Mouse (Mus musculus) forebrain, embryonic 11.5 days (tissue): Measurements from ENCODE around the gene 1110002E22Rik. TPM values are rescaled to one million over a fixed set of nuclear protein-coding genes. Genes with fewer than 3 reads are reported as not detected.
A peak's percentile ranks its signal among the peaks of the same experiment; 100 is the strongest.

Source experiments
- ATAC-seq: fragments of 200-750 bp; cut with Nextera tagmentation; replicated peaks from 2 replicates; pipeline ENCODE4 v1.8.0; 2017; ENCODE audit warnings: moderate TSS enrichment; ENCODE audit not compliant: low FRiP score
- DNase-seq: peaks from one replicate; pipeline ENCODE4 v3.0.0-alpha.2; 2017; ENCODE audit warnings: low spot score
- H3K27ac ChIP-seq: fragments of 300-500 bp; sonication (generic); 2 replicates; pipeline ENCODE4 v1.5.1; 2014; ENCODE audit warnings: low read depth, low read length
- H3K27me3 ChIP-seq: fragments of 300-500 bp; sonication (generic); 2 replicates; pipeline ENCODE4 v1.6.1; 2014; ENCODE audit warnings: mild to moderate bottlenecking, low read length, mixed read lengths; ENCODE audit not compliant: control insufficient read depth, insufficient read depth
- H3K36me3 ChIP-seq: fragments of 300-500 bp; sonication (generic); 2 replicates; pipeline ENCODE4 v1.6.1; 2014; ENCODE audit warnings: mild to moderate bottlenecking, low read length, moderate library complexity, mixed read lengths; ENCODE audit not compliant: control insufficient read depth, insufficient read depth
- H3K4me1 ChIP-seq: fragments of 300-500 bp; sonication (generic); replicated peaks from 2 replicates; pipeline ENCODE4 v1.6.1; 2014; ENCODE audit warnings: low read length, mixed read lengths; ENCODE audit not compliant: control insufficient read depth, insufficient read depth
- H3K4me2 ChIP-seq: fragments of 300-500 bp; sonication (generic); 2 replicates; pipeline ENCODE4 v1.6.1; 2014; ENCODE audit warnings: low read depth, mild to moderate bottlenecking, low read length, moderate library complexity, mixed read lengths; ENCODE audit not compliant: severe bottlenecking
- H3K4me3 ChIP-seq: fragments of 300-500 bp; sonication (generic); 2 replicates; pipeline ENCODE4 v1.5.1; 2014; ENCODE audit warnings: low read depth, low read length
- H3K9ac ChIP-seq: fragments of 300-500 bp; sonication (generic); 2 replicates; pipeline ENCODE4 v1.6.1; 2014; ENCODE audit warnings: low read length
- H3K9me3 ChIP-seq: fragments of 300-500 bp; sonication (generic); 2 replicates; pipeline ENCODE4 v1.6.1; 2016; ENCODE audit warnings: low read length, mixed read lengths; ENCODE audit not compliant: control insufficient read depth
- WGBS: fragments of 180-500 bp; shearing (Covaris S2); extraction: QIAGEN DNeasy Blood & Tissue Kit; methylation state at CpG from one replicate; pipeline ENCODE4 v1.1.7; 2014; 5-methylcytosine and 5-hydroxymethylcytosine counted together
- polyA plus RNA-seq: library from polyadenylated mRNA; unstranded; fragments of >200 nt; fragmentation: Nextera tagmentation; extraction: Ambion mirVana; gene quantifications from 2 replicates; pipeline ENCODE4 v1.2.1, GENCODE M21; 2014

The 1110002E22Rik gene
- polyA plus RNA-seq, 1 experiment from 2014 or later: not detected

DNA sequence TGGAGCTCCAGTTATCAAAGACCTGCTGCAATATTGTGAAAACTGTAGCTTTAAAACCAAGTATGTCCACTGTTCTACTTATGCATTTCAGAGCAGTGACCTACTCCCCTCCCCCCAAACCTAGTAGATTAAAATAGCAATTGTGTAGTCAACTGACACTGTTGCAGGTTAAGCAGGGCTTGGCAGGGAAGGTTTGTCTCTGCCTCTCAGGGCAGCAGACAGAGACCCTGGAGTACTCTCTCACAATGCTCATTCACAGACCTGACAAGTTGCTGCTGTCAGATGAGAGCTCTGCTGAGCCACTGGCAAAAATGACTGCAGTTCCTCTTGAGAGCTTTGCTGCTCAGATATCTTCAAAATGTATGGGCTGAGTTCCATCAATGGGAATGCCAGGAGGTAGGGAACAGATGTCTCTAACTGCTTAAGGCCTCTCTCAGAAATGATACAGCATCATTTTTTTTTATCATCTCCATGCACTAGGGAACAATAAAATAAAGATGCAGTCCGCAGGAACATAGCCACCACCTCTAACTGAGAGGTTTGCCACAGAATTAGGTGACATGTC, 18.3 kb downstream of the 1110002E22Rik start:
- DNase-seq: no peak
- Histone ChIP-seq H3K9me3 (no peaks in the 10 kb centered on the region), H3K27me3 (no peaks in the 10 kb centered on the region), H3K9ac (no peak overlapping the region), H3K4me3 (no peak overlapping the region), H3K4me2 (no peak overlapping the region), H3K4me1 (no peaks in the 10 kb centered on the region), H3K27ac (no peak overlapping the region), H3K36me3 (no peaks in the 10 kb centered on the region)
- ATAC-seq: no peak
- WGBS: 91% methylated on average over 1 of the region's 1 CpGs

DNA sequence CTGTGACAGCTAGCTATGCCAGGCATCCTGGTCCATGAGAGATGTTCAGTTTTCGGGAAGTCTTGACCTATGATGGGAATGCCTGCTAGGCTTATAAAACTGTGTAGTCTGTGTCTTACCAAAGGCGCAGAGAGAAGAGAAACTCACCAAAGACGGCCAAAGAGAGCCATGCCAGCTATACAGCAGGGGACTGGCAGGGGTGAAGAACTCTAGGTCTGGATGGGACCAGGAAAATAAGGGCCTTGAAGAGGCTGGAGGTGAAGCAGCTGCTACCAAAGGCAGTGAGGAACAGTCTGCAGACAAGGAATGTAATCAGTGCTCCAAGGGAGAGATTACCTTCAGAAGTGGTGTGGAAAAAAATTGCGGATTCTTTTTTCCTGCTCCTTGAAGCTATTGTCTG, 19.0 kb downstream of the 1110002E22Rik start:
- ATAC-seq (no peak), DNase-seq (no peak)
- H3K27ac ChIP-seq: no peak overlapping the region
- H3K4me3 ChIP-seq: no peak overlapping the region
- WGBS: 65% methylated on average over 4 of the region's 4 CpGs
- H3K9me3 ChIP-seq: no peaks in the 10 kb centered on the region
- H3K4me2 ChIP-seq: no peak overlapping the region
- no peaks in the 10 kb centered on the region for H3K4me1 ChIP-seq
- H3K9ac ChIP-seq: no peak overlapping the region
- no peaks in the 10 kb centered on the region for H3K36me3 ChIP-seq
- no peaks in the 10 kb centered on the region for H3K27me3 ChIP-seq

DNA sequence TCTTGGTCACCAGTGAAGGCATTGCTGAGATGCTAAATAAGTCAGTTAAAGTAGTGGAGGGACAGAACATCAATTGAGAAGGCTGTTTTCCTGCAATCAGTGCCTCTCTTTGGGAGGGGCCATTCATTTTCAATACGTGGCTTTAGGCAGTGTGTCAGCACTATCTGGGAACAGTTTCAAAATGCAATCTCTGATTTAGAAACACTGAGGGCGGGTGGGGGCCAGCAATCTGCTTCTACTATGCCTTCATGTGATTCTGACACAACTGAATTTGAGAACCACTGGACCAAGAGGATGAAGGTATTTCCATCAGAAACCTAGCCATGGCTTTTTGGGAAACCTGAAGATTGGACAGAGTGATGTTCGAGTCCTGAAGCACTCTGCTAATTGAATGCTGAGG, 30.4 kb downstream of the 1110002E22Rik start:
- Histone ChIP-seq H3K9ac (no peak overlapping the region), H3K4me2 (no peak overlapping the region), H3K36me3 (no peaks in the 10 kb centered on the region), H3K27me3 (no peaks in the 10 kb centered on the region), H3K27ac (no peak overlapping the region), H3K9me3 (no peaks in the 10 kb centered on the region), H3K4me3 (no peak overlapping the region), H3K4me1 (no peaks in the 10 kb centered on the region)
- no peak for DNase-seq
- WGBS: 84% methylated on average over 3 of the region's 3 CpGs
- ATAC-seq: no peak

DNA sequence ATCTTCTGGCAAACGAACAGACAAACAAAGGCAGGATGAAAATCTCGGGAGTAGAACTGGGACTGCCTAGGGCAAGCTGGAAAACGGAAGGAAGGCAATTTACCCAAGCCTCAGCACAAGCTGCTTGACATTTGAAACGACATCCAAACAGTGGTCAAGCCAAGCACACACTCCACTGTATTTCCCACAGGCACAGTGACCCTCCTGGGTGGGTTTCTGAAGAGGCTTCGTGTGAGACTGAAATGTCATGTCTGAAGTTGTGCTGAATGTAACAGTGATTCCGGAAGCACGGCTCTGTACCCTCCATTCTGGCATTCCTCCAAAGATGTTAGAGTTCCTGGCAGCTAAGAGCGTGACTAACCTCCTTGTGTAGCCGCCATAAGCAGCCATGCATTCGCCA, 30.9 kb downstream of the 1110002E22Rik start:
- Histone ChIP-seq H3K4me2 (no peak overlapping the region), H3K4me1 (no peaks in the 10 kb centered on the region), H3K36me3 (no peaks in the 10 kb centered on the region), H3K4me3 (no peak overlapping the region), H3K9ac (no peak overlapping the region), H3K27ac (no peak overlapping the region), H3K27me3 (no peaks in the 10 kb centered on the region), H3K9me3 (no peaks in the 10 kb centered on the region)
- 86% methylated on average over 10 of the region's 10 CpGs for WGBS
- DNase-seq (no peak), ATAC-seq (no peak)

DNA sequence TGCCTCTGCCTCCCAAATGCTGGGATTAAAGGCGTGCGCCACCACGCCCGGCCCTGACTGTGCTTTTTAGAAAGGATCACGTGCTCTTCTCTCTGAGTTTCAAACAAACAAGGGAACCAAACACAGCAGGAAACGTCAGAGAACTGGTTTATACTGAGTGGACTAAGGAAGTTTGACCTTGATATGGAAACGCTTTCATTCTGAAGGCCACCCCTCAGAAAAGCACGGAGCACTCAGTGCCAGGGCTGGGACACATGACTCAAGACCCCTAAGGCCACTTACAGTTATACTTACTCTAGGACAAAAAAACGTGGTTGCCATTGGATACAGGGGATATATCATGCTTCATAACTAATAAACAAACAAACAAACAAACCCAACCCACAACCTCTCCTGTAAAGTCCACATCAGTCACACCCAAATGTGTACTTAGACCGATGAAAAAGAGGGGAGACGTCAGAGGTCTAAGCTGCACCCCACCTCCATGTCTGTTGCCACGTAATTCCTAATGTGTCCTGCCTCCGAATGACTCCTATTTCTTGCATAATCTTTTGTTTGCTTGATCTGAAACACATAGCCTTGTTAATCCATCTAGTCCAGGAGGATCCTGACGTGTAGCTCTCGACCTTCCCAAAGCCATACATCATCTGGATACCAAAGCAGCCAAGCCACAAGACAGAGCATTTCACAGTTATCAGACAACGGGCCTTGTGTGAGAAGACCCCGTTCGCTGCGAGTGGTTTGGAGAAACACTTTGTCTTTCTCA, 31.6 kb downstream of the 1110002E22Rik start:
- Histone ChIP-seq H3K27ac (no peak overlapping the region), H3K4me1 (no peaks in the 10 kb centered on the region), H3K4me3 (no peak overlapping the region), H3K27me3 (no peaks in the 10 kb centered on the region), H3K4me2 (no peak overlapping the region), H3K9me3 (no peaks in the 10 kb centered on the region), H3K36me3 (no peaks in the 10 kb centered on the region), H3K9ac (no peak overlapping the region)
- ATAC-seq (no peak), DNase-seq (no peak)
- 91% methylated on average over 19 of the region's 19 CpGs for WGBS

DNA sequence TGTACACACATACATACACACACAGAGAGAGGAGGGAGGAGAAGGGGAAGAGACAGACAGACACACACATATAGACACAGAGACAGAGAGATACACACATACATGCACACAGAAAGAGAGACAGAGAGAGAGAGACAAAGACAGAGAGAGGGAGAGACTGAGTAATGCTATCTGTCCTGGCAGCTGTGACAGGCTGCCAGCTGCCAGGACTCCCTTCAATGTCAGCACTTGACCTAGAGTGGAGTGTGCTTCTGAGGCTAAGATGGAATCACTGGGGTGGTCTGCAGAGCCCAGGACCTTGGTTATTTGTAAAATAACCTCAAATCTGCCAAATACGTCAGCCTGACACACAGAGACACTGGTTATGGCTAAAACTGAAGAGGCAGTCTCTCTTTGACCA, 32.9 kb downstream of the 1110002E22Rik start:
- Histone ChIP-seq H3K4me3 (no peak overlapping the region), H3K27me3 (no peaks in the 10 kb centered on the region), H3K36me3 (no peaks in the 10 kb centered on the region), H3K4me2 (no peak overlapping the region), H3K4me1 (no peaks in the 10 kb centered on the region), H3K9ac (no peak overlapping the region), H3K9me3 (no peaks in the 10 kb centered on the region), H3K27ac (no peak overlapping the region)
- WGBS: 75% methylated on average over 1 of the region's 1 CpGs
- DNase-seq: no peak
- ATAC-seq: 0 out of 2 replicates have a peak, but pooled peaks have one; percentile 33

DNA sequence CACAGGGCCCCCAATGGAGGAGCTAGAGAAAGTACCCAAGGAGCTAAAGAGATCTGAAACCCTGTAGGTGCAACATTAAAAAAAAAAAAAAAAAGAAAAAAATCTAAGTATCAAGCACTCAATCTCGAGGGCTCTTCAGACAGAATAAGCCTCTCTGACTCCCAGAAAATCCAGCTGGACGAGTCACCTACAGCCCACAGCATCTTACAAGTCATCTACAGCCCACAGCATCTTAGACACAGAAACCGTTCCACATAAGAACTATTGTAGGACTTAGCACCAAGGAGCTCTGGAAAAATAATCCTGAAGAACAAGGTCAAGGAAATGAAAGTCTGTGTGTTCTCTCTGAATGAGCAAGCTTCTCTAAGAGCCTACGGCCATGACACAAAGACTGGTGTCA, 37.1 kb downstream of the 1110002E22Rik start:
- ATAC-seq: no peak
- no peak overlapping the region for H3K9ac ChIP-seq
- H3K4me1 ChIP-seq: no peaks in the 10 kb centered on the region
- no peaks in the 10 kb centered on the region for H3K9me3 ChIP-seq
- no peak overlapping the region for H3K4me3 ChIP-seq
- 84% methylated on average over 4 of the region's 4 CpGs for WGBS
- H3K27ac ChIP-seq: no peak overlapping the region
- no peak for DNase-seq
- no peaks in the 10 kb centered on the region for H3K36me3 ChIP-seq
- no peak overlapping the region for H3K4me2 ChIP-seq
- H3K27me3 ChIP-seq: no peaks in the 10 kb centered on the region

DNA sequence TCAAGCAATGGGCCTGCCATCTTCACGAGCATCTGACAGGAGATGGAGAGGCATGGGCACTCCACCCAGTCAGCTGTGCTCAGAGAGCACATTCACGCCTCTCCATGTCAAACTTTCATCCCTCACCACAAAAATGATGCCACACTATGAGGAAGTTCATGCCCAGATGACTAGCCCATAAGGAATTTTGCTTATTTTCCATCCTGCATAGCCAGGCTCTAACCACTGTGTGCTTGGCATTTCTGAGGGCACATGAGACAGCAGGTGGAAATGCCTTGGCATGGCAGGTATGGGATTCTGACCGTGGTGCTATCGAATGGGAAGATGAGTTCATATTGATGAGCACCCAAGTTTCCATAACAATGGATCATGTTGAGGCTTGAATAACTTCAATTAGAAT, 38.8 kb downstream of the 1110002E22Rik start:
- H3K36me3 ChIP-seq: no peaks in the 10 kb centered on the region
- ATAC-seq: no peak

DNA sequence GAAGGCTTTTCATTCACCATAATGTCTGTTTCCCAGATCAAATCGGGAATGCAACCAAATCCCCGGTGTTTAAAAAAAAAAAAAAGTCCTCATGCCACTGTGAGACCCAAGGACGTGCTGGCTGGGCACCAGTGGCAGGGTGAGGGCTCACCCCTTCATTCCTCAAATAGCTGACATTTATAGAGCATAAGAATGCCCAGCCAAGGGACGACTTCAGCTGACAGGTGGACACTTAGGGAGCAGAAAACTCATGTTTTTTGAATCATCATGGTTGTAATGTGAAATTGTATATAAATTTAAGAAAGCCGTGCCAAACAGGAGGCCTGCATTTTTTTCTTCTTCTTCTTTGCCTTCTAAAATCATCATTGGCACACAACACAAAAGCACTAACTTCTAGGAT, 40.2 kb downstream of the 1110002E22Rik start:
- H3K27ac ChIP-seq: no peak overlapping the region
- no peaks in the 10 kb centered on the region for H3K27me3 ChIP-seq
- no peak overlapping the region for H3K9ac ChIP-seq
- no peaks in the 10 kb centered on the region for H3K9me3 ChIP-seq
- H3K4me2 ChIP-seq: no peak overlapping the region
- no peak overlapping the region for H3K4me3 ChIP-seq
- H3K36me3 ChIP-seq: no peaks in the 10 kb centered on the region
- DNase-seq (no peak), ATAC-seq (no peak)
- 80% methylated on average over 5 of the region's 5 CpGs for WGBS
- no peaks in the 10 kb centered on the region for H3K4me1 ChIP-seq

More for the DNA sequence above, 38.8 kb downstream of the 1110002E22Rik start:
- no peak overlapping the region for H3K4me2 ChIP-seq
- H3K27me3 ChIP-seq: no peaks in the 10 kb centered on the region
- DNase-seq: no peak
- no peak overlapping the region for H3K9ac ChIP-seq
- H3K4me3 ChIP-seq: no peak overlapping the region
- no peaks in the 10 kb centered on the region for H3K9me3 ChIP-seq
- H3K4me1 ChIP-seq: no peaks in the 10 kb centered on the region
- WGBS: 93% methylated on average over 4 of the region's 4 CpGs
- no peak overlapping the region for H3K27ac ChIP-seq
